Comparison of ENCODE assay signal across 26 mouse cellular contexts in genomic region chr1:128637230-128637740, GRCm38 (mm10).
"Had no signal": no experiment of that assay in that cellular context is flagged by ENCODE, and none has a peak within 500 bp of the region (broad histone marks: within the 10 kb centered on the region; RNA-seq: fewer than 3 reads in every experiment).

No protein-coding gene starts in this region.

- ATAC-seq: liver, embryonic 12.5 days; liver, postnatal 0 days; lung, postnatal 0 days; midbrain, embryonic 13.5 days; midbrain, embryonic 15.5 days; midbrain, embryonic 16.5 days had no signal

- DNase-seq: left cerebral cortex, postnatal 4 days; liver; liver, embryonic 13.5 days; liver, postnatal 0 days; lung, adult 2 months; lung, postnatal 14 days; midbrain, embryonic 14.5 days had no signal

- H3K9ac ChIP-seq: limb, embryonic 12.5 days; limb, embryonic 13.5 days; limb, embryonic 15.5 days; liver, embryonic 12.5 days; liver, embryonic 13.5 days; liver, embryonic 14.5 days; liver, embryonic 15.5 days; liver, postnatal 0 days; lung, embryonic 15.5 days; midbrain, embryonic 12.5 days; midbrain, embryonic 13.5 days; midbrain, embryonic 15.5 days had no signal

- H3K4me3 ChIP-seq: left cerebral cortex, adult 2 months; limb, embryonic 10.5 days; limb, embryonic 12.5 days; limb, embryonic 13.5 days; limb, embryonic 15.5 days; liver, embryonic 12.5 days; liver, embryonic 13.5 days; liver, embryonic 15.5 days; lung, embryonic 15.5 days; megakaryocyte, embryonic 14.5 days; midbrain, embryonic 10.5 days; midbrain, embryonic 12.5 days; midbrain, embryonic 13.5 days; midbrain, embryonic 15.5 days; myocyte had no signal

- H3K36me3 ChIP-seq: limb, embryonic 10.5 days; limb, embryonic 12.5 days; limb, embryonic 13.5 days; limb, embryonic 15.5 days; liver, embryonic 12.5 days; liver, embryonic 13.5 days; liver, embryonic 15.5 days; lung, embryonic 15.5 days; midbrain, embryonic 10.5 days; midbrain, embryonic 12.5 days; midbrain, embryonic 13.5 days; midbrain, embryonic 15.5 days had no signal

- H3K4me1 ChIP-seq: limb, embryonic 13.5 days; limb, embryonic 15.5 days; liver, embryonic 12.5 days; liver, embryonic 13.5 days; liver, embryonic 15.5 days; midbrain, embryonic 15.5 days had no signal

- H3K4me2 ChIP-seq: limb, embryonic 12.5 days; limb, embryonic 13.5 days; limb, embryonic 15.5 days; liver, embryonic 11.5 days; liver, embryonic 12.5 days; liver, embryonic 13.5 days; liver, embryonic 15.5 days; lung, embryonic 15.5 days; midbrain, embryonic 12.5 days; midbrain, embryonic 13.5 days; midbrain, embryonic 15.5 days had no signal

- H3K9me3 ChIP-seq: limb, embryonic 10.5 days; limb, embryonic 12.5 days; limb, embryonic 13.5 days; limb, embryonic 15.5 days; liver, embryonic 12.5 days; liver, embryonic 13.5 days; liver, embryonic 15.5 days; lung, embryonic 15.5 days; megakaryocyte, embryonic 14.5 days; midbrain, embryonic 10.5 days; midbrain, embryonic 12.5 days; midbrain, embryonic 13.5 days; midbrain, embryonic 15.5 days had no signal

- H3K27me3 ChIP-seq: limb, embryonic 12.5 days; limb, embryonic 13.5 days; limb, embryonic 15.5 days; liver, embryonic 12.5 days; liver, embryonic 13.5 days; liver, embryonic 15.5 days; lung, embryonic 15.5 days; midbrain, embryonic 15.5 days had no signal

- H3K27ac ChIP-seq: left cerebral cortex, adult 2 months; limb, embryonic 10.5 days; limb, embryonic 12.5 days; limb, embryonic 13.5 days; limb, embryonic 15.5 days; liver, embryonic 12.5 days; liver, embryonic 13.5 days; liver, embryonic 14.5 days; liver, embryonic 15.5 days; lung, embryonic 15.5 days; macrophage; midbrain, embryonic 10.5 days; midbrain, embryonic 12.5 days; midbrain, embryonic 13.5 days; midbrain, embryonic 15.5 days had no signal
